Mouse (Mus musculus) right cerebral cortex, adult 2 months (tissue): ENCODE results near the gene Grin2d.
A peak's percentile ranks its signal among the peaks of the same experiment; 100 is the strongest.
"Not testable (repeated sequence)": the region's sequence is repeated elsewhere in the genome, so short reads cannot be mapped to it uniquely, and the experiment has no call there.

Source experiments
- DNase-seq, 2 experiments: peaks; one replicate each; pipeline ENCODE4 v3.0.0; 2021 to 2022; ENCODE audit warnings: low spot score in 2 of 2

Grin2d gene

DNA sequence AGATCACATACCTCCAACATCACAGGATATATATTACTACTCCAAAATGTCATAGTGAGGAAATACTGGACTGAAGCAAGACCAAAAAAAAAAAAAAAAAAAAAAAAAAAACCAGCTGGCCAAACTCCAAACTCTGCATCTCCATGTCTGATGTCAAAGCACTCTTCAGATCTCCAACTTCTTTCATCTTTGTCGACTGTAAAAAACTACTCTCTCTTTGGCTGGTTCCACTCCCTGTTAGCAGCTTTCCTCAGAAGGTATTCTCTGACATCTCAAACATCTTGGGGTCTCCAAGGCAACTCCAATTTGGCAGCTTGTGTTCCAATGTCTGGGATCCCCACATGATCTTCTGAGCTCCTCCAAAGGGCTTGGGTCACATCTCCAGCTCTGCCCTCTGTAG lies at the start of gene Grin2d:
TSS of gene Grin2d (minus strand) at position 101 of the 400 bp plus-strand sequence.
- DNase-seq = not testable (repeated sequence)

DNA sequence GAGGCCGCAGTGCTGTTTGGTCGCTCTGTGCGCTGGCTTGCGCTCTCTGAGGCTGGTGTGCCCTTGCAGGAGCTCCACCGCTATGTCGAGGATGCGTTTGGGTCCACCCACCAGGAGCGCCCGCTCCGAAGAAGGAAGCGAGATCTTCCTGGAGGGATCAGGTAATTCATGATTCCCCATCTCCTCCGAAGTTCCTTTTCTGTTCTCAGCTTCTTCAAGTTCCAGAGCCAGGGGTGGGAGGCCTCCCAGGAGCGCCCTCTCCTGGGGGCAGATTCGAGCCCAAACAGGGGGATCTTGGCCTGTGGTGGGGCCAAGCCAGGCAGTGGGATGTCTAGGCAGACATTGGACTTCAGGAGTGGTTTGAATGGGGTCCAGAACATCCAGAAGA lies 46.2 kb upstream of the Grin2d start:
- DNase-seq = no peak

GRCm38 (mm10) chr7:45923762-45924428 lies 45.7 kb upstream of the Grin2d start, which contains the start of gene Ccdc114:
Gene Ccdc114 (plus strand): TSS chr7:45924072.
- DNase-seq = peak in 1 of 2 experiments; percentile 31

DNA sequence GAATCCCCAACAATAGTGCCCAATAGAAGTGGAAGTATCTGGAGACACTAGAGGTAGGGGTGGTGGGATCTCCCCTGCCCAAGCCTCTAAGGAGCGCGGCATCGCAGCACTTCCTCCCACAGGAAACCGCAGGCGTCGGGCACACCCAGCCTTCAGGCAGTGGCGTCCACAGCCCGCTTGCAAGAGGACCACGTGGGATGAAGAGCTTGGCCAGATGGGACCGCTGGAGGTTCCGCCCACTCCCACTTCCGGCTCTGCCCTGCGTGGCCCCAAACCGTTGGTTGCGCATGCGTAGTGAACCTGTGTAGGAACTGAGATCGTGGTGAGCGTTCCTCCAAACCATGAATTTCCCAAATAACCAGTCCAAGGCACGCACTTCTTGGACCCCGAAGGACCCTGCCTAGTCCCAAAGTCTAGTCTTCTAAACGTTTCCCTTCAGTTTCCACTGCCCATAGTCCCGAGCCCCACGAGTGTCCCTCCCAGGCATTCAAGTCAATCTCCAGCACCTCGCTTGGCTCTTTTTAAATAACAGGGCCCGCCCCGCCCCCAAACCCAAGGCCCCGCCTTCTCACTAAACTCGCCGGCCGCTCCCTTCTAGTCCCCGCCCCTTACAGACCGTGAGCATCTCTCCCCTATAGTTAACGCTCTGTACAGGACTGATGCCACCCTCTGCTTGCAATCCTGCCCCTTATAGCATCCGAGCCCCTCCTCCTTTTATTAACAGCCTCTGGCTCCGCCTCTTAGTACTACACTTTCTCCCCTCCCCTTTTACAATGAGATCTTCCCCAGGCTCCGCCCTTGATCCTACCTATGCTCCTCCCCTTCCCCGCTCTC lies 45.0 kb upstream of the Grin2d start:
- DNase-seq = peak; percentile 91 to 94

DNA sequence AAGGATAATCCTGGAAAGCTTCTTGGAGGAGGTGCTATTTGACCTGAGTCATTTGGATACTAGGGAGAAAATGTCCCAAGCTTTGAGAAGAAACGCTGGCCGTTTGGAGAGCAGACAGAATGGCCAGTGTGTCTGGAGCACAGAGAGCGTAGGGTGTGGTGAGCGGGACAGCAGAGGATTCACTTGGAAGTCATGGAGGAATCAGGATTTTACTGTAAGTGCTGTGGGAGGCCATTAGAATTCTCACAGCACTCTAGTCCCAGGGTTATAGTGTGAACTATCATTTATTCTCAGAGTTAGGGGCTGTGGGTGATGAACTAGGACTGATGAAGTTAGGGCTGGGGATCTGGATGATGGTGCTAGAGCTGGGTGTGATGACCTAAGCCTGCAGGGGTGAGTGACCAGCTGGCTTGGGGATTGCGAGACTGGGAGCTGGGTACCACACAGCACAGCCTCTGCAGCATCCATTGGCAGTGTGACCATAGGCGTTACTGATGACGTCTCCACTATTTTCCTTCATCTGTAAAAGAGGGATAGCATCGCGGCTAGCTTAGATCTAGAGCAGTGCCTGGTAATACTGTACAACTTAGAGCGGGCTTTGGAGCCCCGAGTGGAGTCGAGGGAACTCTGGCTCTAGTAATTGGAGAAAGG lies 43.9 kb upstream of the Grin2d start:
- DNase-seq = no peak

DNA sequence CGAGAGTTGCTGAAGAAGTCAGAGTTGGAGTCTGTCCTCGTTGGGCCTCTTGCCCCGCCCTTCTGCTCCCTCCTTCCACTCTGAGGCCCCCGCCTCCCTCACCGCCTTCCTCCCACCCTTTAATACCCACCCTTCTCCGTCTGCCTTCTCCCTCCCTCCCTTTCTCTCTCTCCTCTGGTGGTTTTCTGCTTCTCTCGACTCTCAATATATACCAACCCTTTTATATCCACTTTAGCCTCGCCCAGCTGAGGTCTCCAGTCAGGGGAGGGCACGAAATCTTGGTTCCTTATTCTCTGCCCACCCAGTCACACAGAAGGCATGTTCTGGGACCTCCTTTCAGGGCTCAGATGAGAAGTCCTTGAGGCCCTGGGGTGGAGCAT lies 43.1 kb upstream of the Grin2d start, which contains the start of gene Emp3:
TSS of gene Emp3 (minus strand) at position 163 of the 380 bp plus-strand sequence.
- DNase-seq = no peak

DNA sequence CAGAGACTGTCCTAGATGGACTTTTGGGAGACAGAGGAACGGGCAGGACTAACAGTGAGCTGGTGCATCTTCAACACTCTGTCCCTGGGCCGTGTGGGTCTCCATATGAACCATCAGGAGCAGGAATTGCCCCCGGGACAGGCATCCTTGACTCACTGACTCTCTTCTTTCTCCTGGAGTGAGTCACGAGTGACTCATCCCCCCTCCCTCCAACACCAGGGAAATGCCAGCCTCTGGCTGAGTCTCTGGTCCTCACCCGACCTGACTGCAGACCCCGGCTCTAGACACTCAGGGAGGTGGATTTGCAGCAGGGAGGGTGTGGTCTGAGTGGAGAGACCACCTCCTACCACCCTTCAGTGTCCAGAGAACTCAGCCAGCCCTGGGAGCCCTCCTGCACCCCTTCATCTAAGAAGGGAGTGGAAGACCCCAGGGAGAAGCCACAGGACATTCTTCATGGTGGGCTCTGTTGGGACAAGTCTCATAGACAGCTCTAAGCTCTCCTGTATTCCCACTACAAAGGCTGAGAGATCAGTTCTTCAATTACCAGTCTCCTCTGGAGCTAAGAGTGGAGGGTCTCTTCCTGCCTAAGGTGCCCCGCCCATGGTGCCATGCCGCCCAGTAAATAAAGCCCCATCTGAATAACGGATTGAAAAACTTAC lies 42.5 kb upstream of the Grin2d start:
- peak in 1 of 2 experiments; percentile 30 for DNase-seq

DNA sequence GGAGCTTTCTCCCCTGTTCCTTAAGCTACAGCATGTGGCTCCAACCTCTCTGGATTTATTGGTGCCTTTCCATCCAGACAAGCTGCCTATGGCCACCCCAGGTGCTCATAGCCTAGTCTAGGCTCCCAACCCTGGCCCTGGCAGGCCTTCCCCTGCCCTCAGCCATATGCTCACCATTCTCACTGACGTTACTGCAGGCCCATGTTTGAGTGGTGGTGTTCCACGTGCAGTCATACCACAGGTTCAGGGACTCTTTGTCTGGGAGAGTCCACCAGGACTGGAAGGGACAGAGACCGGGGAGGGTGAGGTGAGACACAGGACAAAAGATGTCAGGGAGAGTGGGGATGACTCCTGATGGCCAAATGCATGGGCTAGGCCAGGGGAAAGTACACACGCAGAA lies 41.6 kb upstream of the Grin2d start:
- DNase-seq = no peak

DNA sequence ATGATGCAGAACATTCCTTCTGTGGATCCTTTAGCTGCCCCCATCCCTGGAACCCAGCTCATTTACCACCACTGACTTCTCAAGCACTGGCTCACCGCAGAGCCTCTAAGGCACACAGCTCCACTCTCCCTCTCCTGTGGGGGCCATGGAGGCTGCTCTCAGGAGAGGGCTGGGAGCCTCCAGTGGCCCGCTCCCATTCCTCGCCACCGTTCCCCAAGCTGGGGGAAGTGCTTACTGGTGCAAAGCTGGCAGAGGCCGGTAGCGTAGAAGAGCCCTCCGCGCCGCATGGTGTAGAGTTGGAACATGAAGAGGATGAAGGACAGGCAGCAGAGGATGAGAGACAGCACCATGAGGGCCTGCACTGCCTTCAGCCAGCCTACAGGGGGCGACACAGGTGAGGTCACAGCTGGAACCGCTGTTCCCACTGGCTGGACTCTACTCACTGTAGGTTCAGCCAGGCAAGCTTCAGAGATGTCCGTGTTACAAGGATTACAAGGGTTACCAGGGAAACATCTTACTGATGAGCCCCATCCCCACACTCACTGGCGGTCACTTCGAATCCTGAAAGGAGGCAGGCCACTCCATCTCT lies 41.0 kb upstream of the Grin2d start:
- DNase-seq = no peak

GRCm38 (mm10) chr7:45917926-45918325 lies 39.7 kb upstream of the Grin2d start:
- DNase-seq = no peak

DNA sequence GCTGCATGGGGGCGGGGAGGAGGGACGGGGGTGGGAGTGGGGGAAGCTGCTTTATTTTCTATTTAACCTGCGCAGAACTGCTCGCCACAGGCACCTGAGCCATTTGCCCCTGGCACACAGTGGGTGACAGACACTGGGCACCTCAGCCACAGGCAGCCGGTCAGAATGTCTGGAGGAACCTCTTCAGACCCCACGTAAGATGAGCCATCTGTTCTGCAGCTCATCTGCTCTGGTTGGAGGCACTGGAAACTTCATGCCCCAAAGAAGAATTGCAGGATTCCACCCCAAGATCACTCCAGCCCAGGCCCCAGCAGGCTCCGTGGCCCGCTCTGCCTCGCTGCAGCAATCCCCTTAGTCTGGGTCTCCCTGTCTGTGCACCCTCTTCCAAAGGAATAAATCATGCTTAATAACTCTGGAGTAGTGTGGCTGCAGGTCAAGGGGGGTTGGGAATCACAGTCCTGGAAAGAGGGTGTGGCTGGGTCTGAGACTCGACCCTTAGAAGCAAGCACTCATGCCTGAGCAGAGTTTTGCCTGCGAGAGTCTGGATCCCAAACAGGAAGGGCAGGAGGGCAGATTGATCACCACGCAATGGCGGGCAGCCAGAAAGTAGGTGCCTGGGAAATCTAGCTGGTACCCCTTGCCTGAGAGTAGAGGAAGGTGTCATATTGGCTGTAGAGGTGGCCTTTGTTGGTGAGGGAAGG lies 39.0 kb upstream of the Grin2d start:
- DNase-seq = no peak

DNA sequence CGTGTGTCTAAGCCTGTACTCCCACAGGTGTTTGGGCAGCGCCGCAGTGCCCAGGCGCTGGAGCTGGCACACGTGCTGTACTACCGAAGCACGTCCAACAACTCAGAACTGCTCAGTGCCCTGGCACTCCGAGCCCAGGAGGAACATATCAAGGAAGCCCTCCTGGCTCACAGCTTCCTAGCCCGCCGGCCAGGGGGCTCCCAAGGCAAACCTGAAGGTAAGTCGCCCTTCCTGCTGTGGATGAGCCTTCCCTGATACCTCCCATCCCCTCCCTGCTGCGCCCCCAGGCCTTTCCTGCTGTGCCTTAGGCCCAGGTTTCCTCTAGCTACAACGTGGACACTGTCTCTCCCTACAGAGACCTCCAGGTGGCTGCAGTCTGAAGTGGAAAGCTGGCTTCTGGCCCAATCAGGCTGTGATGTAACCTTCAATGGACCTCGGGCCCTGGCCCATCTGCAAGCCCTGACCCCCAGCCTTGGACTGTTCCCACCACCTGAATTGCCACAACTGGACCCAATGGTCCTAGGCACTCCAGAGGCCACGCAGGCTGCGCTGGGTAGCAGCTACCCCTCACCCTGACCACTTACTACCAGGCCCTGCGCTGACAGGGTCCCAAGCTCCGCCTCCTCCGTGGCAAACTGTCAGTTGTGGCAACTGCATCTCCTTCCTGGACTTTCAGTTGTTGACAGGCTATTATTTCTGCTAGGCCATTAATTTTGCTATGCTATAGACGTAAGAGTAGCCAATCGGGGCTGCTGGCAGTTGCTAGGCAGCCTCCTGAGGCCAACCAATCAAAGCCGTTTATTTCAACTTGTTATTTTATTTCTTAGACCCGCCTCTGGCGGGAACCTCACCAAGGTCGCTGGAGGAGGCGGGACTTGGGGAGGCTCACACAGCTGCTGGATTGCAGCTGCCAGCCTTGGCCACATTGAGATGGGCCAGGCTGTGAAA lies 38.2 kb upstream of the Grin2d start:
- DNase-seq = peak; percentile 66 to 72

DNA sequence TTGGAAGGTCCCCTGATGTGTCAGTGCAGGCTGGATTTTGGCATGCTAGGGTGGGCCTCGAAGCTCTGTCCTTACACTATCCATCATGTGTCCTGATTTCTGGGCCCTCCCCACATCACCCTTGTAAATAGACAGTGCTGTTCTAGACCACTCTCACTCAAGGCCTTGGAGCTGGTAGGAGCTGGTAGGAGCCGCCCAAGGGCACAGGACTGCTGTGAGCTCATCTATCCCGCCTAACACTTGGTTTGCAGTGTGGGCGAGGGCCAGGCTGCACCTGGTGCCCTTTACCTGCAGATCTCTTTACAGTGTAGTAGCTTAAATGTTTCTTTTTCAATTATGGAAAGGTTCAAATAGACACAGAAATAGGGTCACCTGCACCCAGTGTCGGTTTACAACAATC lies 36.8 kb upstream of the Grin2d start:
- DNase-seq = no peak

GRCm38 (mm10) chr7:45914067-45914466 lies 35.9 kb upstream of the Grin2d start:
- no peak for DNase-seq

- no peak for DNase-seq
Measured at GRCm38 (mm10) chr7:45909145-45909544, 31.0 kb upstream of the Grin2d start.

DNA sequence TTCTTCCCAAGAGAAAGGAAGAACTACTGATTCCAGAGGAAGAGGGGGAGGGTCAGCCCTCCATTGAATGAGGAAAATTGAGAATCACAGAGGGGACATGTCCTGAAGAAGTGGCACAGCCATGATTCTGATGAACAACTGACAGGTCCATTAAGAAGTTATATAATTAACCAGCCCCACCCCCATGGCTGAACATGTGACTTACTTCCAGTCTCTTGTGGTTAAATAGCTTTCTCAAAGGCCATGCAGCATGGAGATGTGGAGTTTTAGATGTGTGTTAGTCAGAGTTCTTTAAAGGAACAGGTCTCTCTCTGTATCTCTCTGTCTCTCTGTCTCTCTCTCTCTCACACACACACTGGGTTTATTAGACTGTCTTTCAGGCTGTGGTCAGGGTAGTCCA lies 30.2 kb upstream of the Grin2d start:
- DNase-seq = no peak

DNA sequence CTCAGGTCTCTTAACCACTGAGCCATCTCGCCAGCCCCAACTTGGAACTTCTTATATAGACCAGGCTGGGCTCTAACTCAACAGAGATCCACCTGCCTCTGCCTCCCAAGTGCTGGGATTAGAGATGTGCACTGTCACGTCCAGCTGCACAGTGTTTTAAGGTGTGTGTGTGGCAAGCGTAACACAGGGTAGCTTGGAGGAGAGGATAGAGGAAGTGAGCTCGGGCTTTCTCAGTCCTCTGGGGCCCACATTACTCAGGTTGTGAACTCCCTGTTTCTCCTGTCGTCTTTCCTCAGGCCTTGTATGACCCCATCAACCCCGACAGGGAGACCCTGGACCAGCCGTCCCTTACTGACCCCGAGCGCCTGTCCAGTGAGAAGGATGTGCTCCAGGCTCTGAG lies 28.4 kb upstream of the Grin2d start:
- no peak for DNase-seq

DNA sequence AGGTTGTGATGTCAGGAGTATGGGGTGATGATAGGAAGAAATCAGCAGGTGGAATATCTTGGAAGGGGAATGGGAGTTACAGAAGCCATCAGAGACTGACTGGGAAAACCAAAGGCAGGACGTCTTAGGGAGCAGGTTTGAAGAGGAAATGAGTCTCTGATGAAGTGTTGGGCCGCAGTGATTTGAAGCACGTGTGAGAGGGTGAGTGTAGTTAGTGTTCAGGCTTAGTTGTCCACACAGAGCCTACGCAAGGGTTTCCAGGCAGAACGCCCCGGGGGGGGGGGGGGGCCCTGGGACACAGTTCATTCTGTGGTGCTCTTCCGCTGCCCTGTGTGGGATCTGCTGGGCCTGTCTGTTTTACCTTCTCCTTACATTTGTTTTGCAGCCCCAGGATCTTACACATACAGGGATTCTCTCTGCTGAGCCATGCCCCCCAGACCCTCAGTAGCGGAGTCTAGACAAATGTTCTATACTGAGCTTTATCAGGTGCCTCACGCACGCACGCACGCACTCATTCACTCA lies 24.4 kb upstream of the Grin2d start:
- no peak for DNase-seq

DNA sequence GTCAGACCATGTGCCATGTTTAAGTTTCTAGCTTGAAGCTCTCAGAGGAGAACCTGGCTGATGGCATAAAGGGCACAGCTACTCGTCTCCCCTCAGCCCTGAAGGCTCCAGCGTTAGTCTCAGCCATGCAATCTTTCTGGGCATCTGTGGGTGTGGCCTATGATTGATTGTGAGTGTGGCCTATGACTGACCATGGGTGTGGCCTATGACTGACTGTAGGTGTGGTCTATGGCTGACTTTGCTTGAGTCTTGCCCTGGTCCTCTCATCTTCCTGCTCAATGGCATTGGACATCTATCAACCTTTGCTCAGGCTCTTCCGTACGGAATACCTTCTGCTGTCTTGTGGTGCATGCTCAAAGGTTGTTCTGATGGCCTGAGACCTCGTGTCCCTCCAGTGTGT lies 23.4 kb upstream of the Grin2d start:
- DNase-seq = no peak

- DNase-seq = not testable (repeated sequence)
Measured at GRCm38 (mm10) chr7:45898125-45898524, 19.9 kb upstream of the Grin2d start.
